Mouse (Mus musculus): ENCODE measurements around the gene Adam33. TPM values are rescaled to one million over a fixed set of nuclear protein-coding genes. Genes with fewer than 3 reads are reported as not detected.
A peak's percentile ranks its signal among the peaks of the same experiment; 100 is the strongest.

The Adam33 gene
- total and polyA plus RNA-seq, 3 experiments: 0.17 to 0.21 TPM; not detected in 1

DNA sequence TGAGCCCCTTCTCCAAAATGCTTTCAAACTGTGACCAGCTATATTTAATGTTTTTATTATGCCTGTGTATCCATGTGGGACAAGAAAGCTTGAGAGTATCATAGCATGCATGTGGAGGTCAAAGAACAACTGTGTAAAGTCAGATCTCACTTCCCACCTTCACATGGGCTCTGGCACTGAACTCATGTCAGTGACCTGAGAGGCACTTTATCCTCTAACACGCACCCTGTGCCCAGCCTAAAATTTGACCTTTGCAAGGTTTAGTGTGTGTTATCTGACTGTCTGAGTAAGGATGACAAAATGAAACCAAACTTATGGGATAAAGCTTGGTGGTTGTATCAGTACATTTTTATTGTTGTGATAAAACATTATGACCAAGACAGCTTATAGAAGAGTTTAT lies 53.0 kb downstream of the Adam33 start:
- H3K9ac ChIP-seq (ENCODE audit: insufficient read depth, low read depth): no peak overlapping the region
- no peaks in the 10 kb centered on the region for H3K79me2 ChIP-seq (replicated peaks; ENCODE audit: control insufficient read depth, extremely low read depth, insufficient read depth, poor library complexity, severe bottlenecking)
- TF ChIP-seq UBTF (IDR thresholded peaks at IDR 0.05; ENCODE audit: low read depth, low read length) (no peak), TBP (conservative IDR thresholded peaks at IDR 0.05; ENCODE audit: low read depth, low read length) (no peak), MXI1 (IDR thresholded peaks at IDR 0.05; ENCODE audit: low read depth, low read length) (no peak), NRF1 (IDR thresholded peaks at IDR 0.05; ENCODE audit: low read depth, low read length) (no peak), POLR2AphosphoS2 (IDR thresholded peaks at IDR 0.05; ENCODE audit: low read depth, low read length) (no peak), SIN3A (IDR thresholded peaks at IDR 0.05; ENCODE audit: low read length) (no peak), PAX5 (IDR thresholded peaks at IDR 0.05; ENCODE audit: low read length) (no peak), JUND (conservative IDR thresholded peaks at IDR 0.05; ENCODE audit: low read depth, low read length) (no peak), MAX (IDR thresholded peaks at IDR 0.05; ENCODE audit: low read length) (no peak), CTCF (conservative IDR thresholded peaks at IDR 0.05 in 1 of 2, IDR thresholded peaks at IDR 0.05 in 1 of 2; ENCODE audit: low read depth in 2 of 2, low read length in 2 of 2) (no peak), POLR2A (IDR thresholded peaks at IDR 0.05; ENCODE audit: low read depth, low read length) (no peak), JUN (IDR thresholded peaks at IDR 0.05; ENCODE audit: insufficient read depth, low read depth, low read length) (no peak), NELFE (IDR thresholded peaks at IDR 0.05; ENCODE audit: low read depth, low read length) (no peak), KAT2A (IDR thresholded peaks at IDR 0.05; ENCODE audit: insufficient replicate concordance, low read length) (no peak), CHD2 (IDR thresholded peaks at IDR 0.05; ENCODE audit: low read length) (no peak)
- in situ Hi-C loops (cut with MboI; ENCODE audit: low pct_ligation_motif_present, low pct_unique_long_range_greater_than_20kb, low sequenced_read_pairs) (no loop called here), dilution Hi-C loops (cut with MboI; ENCODE audit: extremely low pct_ligation_motif_present, extremely low pct_unique_long_range_greater_than_20kb, low sequenced_read_pairs) (no loop called here)
- H3K4me2 ChIP-seq (ENCODE audit: insufficient read depth, low read depth, poor library complexity, severe bottlenecking): no peak overlapping the region
- H3K36me3 ChIP-seq (replicated peaks in 1 of 2; ENCODE audit: control insufficient read depth in 1 of 2, insufficient read depth in 1 of 2, low read length in 1 of 2): peaks cover 0 to 35% of the 10 kb centered on the region in 2 experiments
- H3K4me1 ChIP-seq (ENCODE audit: control insufficient read depth in 1 of 2, insufficient read depth in 2 of 2): peaks cover 0 to 14% of the 10 kb centered on the region in 2 experiments; a peak in 2 of 4 replicates
- no peaks in the 10 kb centered on the region for H3K9me3 ChIP-seq (replicated peaks; ENCODE audit: low read length)
- DNase-seq (ENCODE audit: extremely low read depth): no peak
- H3K27ac ChIP-seq (ENCODE audit: insufficient read depth, low read depth): no peak overlapping the region
- H3K27me3 ChIP-seq (replicated peaks): no peaks in the 10 kb centered on the region
- H3K4me3 ChIP-seq (replicated peaks in 1 of 3; ENCODE audit: low read depth in 2 of 3, low read length in 2 of 3, poor library complexity in 1 of 3): no peak overlapping the region

GRCm38 (mm10) chr2:131009123-131009522 lies 54.5 kb downstream of the Adam33 start:
- Histone ChIP-seq H3K9me3 (replicated peaks; ENCODE audit: low read length) (no peaks in the 10 kb centered on the region), H3K27ac (ENCODE audit: insufficient read depth, low read depth) (no peak overlapping the region), H3K27me3 (replicated peaks) (no peaks in the 10 kb centered on the region), H3K4me3 (replicated peaks in 1 of 3; ENCODE audit: low read depth in 2 of 3, low read length in 2 of 3, poor library complexity in 1 of 3) (no peak overlapping the region), H3K79me2 (replicated peaks; ENCODE audit: control insufficient read depth, extremely low read depth, insufficient read depth, poor library complexity, severe bottlenecking) (no peaks in the 10 kb centered on the region), H3K9ac (ENCODE audit: insufficient read depth, low read depth) (no peak overlapping the region), H3K36me3 (replicated peaks in 1 of 2; ENCODE audit: control insufficient read depth in 1 of 2, insufficient read depth in 1 of 2, low read length in 1 of 2) (peaks cover 5 to 39% of the 10 kb centered on the region in 2 experiments), H3K4me2 (ENCODE audit: insufficient read depth, low read depth, poor library complexity, severe bottlenecking) (no peak overlapping the region), H3K4me1 (ENCODE audit: control insufficient read depth in 1 of 2, insufficient read depth in 2 of 2) (peaks cover 0 to 14% of the 10 kb centered on the region in 2 experiments; a peak in 2 of 4 replicates)
- TF ChIP-seq RAD21 (IDR thresholded peaks at IDR 0.05; ENCODE audit: low read depth, low read length) (no peak), POLR2AphosphoS2 (IDR thresholded peaks at IDR 0.05; ENCODE audit: low read depth, low read length) (no peak), USF2 (conservative IDR thresholded peaks at IDR 0.05; ENCODE audit: low read depth, low read length) (no peak), NELFE (IDR thresholded peaks at IDR 0.05; ENCODE audit: low read depth, low read length) (no peak), TCF12 (IDR thresholded peaks at IDR 0.05; ENCODE audit: low read depth, low read length) (no peak), MAX (IDR thresholded peaks at IDR 0.05; ENCODE audit: low read length) (no peak), ZC3H11A (IDR thresholded peaks at IDR 0.05; ENCODE audit: low read depth, low read length) (no peak), IRF4 (IDR thresholded peaks at IDR 0.05; ENCODE audit: low read depth, low read length) (no peak), E2F4 (IDR thresholded peaks at IDR 0.05; ENCODE audit: insufficient replicate concordance, low read depth, low read length) (no peak), HCFC1 (IDR thresholded peaks at IDR 0.05; ENCODE audit: low read depth, low read length) (no peak), MXI1 (IDR thresholded peaks at IDR 0.05; ENCODE audit: low read depth, low read length) (no peak), ELF1 (IDR thresholded peaks at IDR 0.05; ENCODE audit: low read depth, low read length) (no peak), ZMIZ1 (IDR thresholded peaks at IDR 0.05; ENCODE audit: low read depth, low read length) (no peak), SIN3A (IDR thresholded peaks at IDR 0.05; ENCODE audit: low read length) (no peak)
- DNase-seq (ENCODE audit: extremely low read depth): peak; percentile 42
- in situ Hi-C loops (cut with MboI; ENCODE audit: low pct_ligation_motif_present, low pct_unique_long_range_greater_than_20kb, low sequenced_read_pairs): no loop called here
- dilution Hi-C loops (cut with MboI; ENCODE audit: extremely low pct_ligation_motif_present, extremely low pct_unique_long_range_greater_than_20kb, low sequenced_read_pairs): no loop called here

Data from CH12.LX (cell line).